1 mouse cellular context compared by ENCODE assay signal in the genomic region with DNA sequence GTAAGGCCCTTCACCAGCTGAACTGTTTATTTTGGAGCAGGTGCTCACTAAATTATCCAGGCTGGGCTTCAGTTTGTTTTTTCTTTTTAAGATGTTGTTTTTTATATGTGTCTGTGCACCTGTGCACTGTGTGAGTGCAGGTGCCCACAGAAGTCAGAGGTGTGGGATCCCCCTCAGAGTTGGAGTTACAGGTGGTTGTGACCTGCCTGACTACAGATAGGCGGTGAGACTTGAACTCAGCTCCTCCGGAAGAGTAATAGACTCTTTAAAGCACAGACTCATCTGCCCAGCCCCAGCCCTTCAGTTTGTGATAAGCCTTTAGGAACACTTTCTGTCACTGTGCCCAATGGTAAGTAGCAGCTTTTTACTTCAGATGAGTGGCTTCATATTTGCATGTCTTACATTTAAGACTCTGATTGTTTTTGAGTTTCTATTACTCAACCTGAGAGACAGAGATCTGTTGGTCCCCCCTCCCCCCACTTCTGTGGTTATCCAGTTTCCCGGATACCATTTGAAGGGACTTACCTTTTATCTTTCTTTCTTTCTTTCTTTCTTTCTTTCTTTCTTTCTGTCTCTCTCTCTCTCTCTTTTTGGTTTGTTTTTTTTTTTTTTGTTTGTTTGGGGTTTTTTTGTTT.
TF ChIP-seq lines count a peak whose summit lies in the region.

No protein-coding gene starts in this region.

TF ChIP-seq in MEL, 35 proteins besides CTCF, POLR2A, EP300 and RAD21 (continued from another document):
- no peak for TF ChIP-seq SIN3A (IDR thresholded peaks at IDR 0.05; ENCODE audit: low read length)
- no peak for TF ChIP-seq ETS1 (IDR thresholded peaks at IDR 0.05; ENCODE audit: low read depth, low read length)
- no peak for TF ChIP-seq NELFE (IDR thresholded peaks at IDR 0.05; ENCODE audit: low read depth, low read length)
